Mouse (Mus musculus): ENCODE data around the gene Lancl1. TPM values are rescaled to one million over a fixed set of nuclear protein-coding genes. Genes with fewer than 3 reads are reported as not detected.

The Lancl1 gene
- total RNA-seq, 2 experiments from 2014 or later, result 136 to 145 TPM

Other genes with a start within 250 kb of the Lancl1 start
- 10 to 100 TPM; 13.8 to 14.0 TPM for gene Kansl1l, start 221.3 kb downstream of the Lancl1 start, total RNA-seq (2021)
- 10 to 100 TPM; 38.1 to 42.5 TPM for gene Acadl, start 175.6 kb downstream of the Lancl1 start, total RNA-seq (2021)
- 1 to 10 TPM in 1 of 2 experiments, under 1 TPM in 1; 0.34 to 1.0 TPM for gene Myl1, start 93.5 kb downstream of the Lancl1 start, total RNA-seq (2021)
- under 1 TPM; 0.45 to 0.64 TPM for gene Cps1, start 84.2 kb upstream of the Lancl1 start, total RNA-seq (2021)

Data from layer of hippocampus, postnatal 10 days (tissue).